Mouse (Mus musculus) erythroid progenitor cell, adult 5-6 weeks (primary cell): ENCODE data around the gene Zfp112. TPM values are rescaled to one million over a fixed set of nuclear protein-coding genes. Genes with fewer than 3 reads are reported as not detected.
"Not testable (repeated sequence)": the region's sequence is repeated elsewhere in the genome, so short reads cannot be mapped to it uniquely, and the experiment has no call there.

Experiments
- ATAC-seq: replicated peaks from 2 replicates; pipeline ENCODE4 v1.8.0; 2016; ENCODE audit warnings: moderate number of reproducible peaks, mild to moderate bottlenecking, moderate TSS enrichment, inconsistent platforms; ENCODE audit not compliant: poor library complexity, low FRiP score, severe bottlenecking
- total RNA-seq, 2 experiments: library from RNA; stranded (forward) in 1 of 2; stranded (reverse) in 1 of 2; fragments of 150-400 nt in 1 of 2; fragments of 186-747, 209-891 nt in 1 of 2; gene quantifications; 2 replicates each; pipeline versions ENCODE4 v1.2.3 to v1.2.4; 2015 to 2017; ENCODE audit warnings: low replicate concordance in 2 of 2

Zfp112 gene
- 3.2 and 4.2 TPM in 2 replicates for total RNA-seq (2015; ENCODE audit: low replicate concordance)
- total RNA-seq (2017; ENCODE audit: low replicate concordance), result 1.3 and 2.3 TPM in 2 replicates

GRCm38 (mm10) chr7:24112156-24112856, at the start of gene Zfp112:
TSS of gene Zfp112 (plus strand) at chr7:24112314.
- ATAC-seq, result peak; percentile 52; the same call in 1 of the 2 replicates

GRCm38 (mm10) chr7:24074424-24074823, 37.7 kb upstream of the Zfp112 start:
- ATAC-seq, result not testable (repeated sequence)

- ATAC-seq, result peak; percentile 94
Measured at GRCm38 (mm10) chr7:24081634-24082431, 30.3 kb upstream of the Zfp112 start, which contains the start of gene Zfp180. TSS of gene Zfp180 (plus strand) at chr7:24081924.

- peak; percentile 53 for ATAC-seq
Measured at GRCm38 (mm10) chr7:24082457-24083235, 29.5 kb upstream of the Zfp112 start.

GRCm38 (mm10) chr7:24086871-24087270, 25.2 kb upstream of the Zfp112 start:
- no peak for ATAC-seq

GRCm38 (mm10) chr7:24087485-24088125, 24.5 kb upstream of the Zfp112 start:
- no peak for ATAC-seq

- no peak for ATAC-seq
Measured at GRCm38 (mm10) chr7:24104403-24104802, 7.7 kb upstream of the Zfp112 start.

GRCm38 (mm10) chr7:24105144-24105703, 6.9 kb upstream of the Zfp112 start:
- no peak for ATAC-seq

- ATAC-seq, result no peak
Measured at GRCm38 (mm10) chr7:24110839-24111238, 1.3 kb upstream of the Zfp112 start.

- ATAC-seq, result no peak
Measured at GRCm38 (mm10) chr7:24111772-24112155, 350 bp upstream of the Zfp112 start.

GRCm38 (mm10) chr7:24113001-24113400, 887 bp downstream of the Zfp112 start:
- 0 out of 2 replicates have a peak, but pooled peaks have one; percentile 49 for ATAC-seq

- ATAC-seq, result no peak
Measured at GRCm38 (mm10) chr7:24116655-24117054, 4.5 kb downstream of the Zfp112 start.

GRCm38 (mm10) chr7:24133425-24133995, 21.4 kb downstream of the Zfp112 start:
- ATAC-seq, result no peak

- peak; percentile 98 for ATAC-seq
Measured at GRCm38 (mm10) chr7:24133996-24134828, 22.1 kb downstream of the Zfp112 start, which contains the start of gene Zfp235. TSS of gene Zfp235 (plus strand) at chr7:24134169.

- ATAC-seq, result no peak
Measured at GRCm38 (mm10) chr7:24142566-24142965, 30.5 kb downstream of the Zfp112 start.

GRCm38 (mm10) chr7:24153272-24153671, 41.2 kb downstream of the Zfp112 start:
- no peak for ATAC-seq

- ATAC-seq, result no peak
Measured at GRCm38 (mm10) chr7:24172191-24172590, 60.1 kb downstream of the Zfp112 start.
